Mouse (Mus musculus) left cerebral cortex, adult 11 months (tissue): ENCODE measurements around the gene Hoxa10.
A peak's percentile ranks its signal among the peaks of the same experiment; 100 is the strongest.

Source experiments
- DNase-seq: peaks from one replicate; pipeline ENCODE4 v3.0.0; 2022; ENCODE audit warnings: low spot score

Gene Hoxa10

DNA sequence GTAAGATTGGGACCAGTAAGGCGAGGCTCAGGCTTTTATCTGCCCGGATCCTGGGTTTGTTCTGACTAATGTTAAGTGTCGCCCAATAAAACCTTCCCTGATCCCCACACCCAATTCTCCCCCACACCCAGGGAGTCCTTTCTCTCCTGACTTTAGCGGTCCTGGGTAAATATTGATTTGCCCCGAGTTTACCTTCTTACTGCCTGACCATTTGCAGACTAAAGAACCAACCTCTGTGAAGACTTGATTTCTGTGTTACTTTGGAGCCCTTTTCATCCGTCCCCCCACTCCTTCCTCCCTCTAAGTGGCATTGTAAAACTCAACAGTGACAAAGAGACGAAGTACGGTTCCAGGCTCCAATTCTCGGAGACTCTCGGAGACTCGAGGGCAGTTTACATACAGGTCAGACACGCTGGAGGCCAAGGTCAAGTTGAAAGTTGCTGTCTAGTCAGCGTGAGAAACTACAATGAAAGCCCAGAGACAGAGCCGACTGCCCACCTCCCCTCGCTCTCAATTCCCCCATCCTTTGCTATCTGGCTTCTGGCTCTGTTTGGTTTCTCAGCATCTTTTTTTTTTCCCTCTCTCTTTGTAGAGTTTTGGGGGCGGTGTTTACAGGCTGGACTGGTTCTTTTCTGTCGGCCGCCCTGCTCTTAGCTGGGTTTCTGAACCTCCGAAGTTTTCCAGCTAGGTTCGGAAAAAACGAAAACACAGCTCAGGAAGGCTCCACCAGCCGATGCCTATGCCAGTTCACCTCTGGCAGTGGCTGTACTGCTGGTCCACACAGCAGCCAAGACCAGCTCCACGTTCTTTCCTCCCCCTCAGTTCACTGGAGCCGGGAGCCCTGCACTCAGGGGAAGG, 22.0 kb upstream of the Hoxa10 start:
- DNase-seq = no peak

- DNase-seq = no peak
Observed at GRCm38 (mm10) chr6:52261751-52262462, 21.3 kb upstream of the Hoxa10 start.

- DNase-seq = no peak
Observed at GRCm38 (mm10) chr6:52260654-52261575, 20.3 kb upstream of the Hoxa10 start, which contains the start of gene Hoxa13. Gene Hoxa13 (minus strand): TSS chr6:52260880.

- no peak for DNase-seq
Observed at GRCm38 (mm10) chr6:52259811-52260261, 19.2 kb upstream of the Hoxa10 start.

DNA sequence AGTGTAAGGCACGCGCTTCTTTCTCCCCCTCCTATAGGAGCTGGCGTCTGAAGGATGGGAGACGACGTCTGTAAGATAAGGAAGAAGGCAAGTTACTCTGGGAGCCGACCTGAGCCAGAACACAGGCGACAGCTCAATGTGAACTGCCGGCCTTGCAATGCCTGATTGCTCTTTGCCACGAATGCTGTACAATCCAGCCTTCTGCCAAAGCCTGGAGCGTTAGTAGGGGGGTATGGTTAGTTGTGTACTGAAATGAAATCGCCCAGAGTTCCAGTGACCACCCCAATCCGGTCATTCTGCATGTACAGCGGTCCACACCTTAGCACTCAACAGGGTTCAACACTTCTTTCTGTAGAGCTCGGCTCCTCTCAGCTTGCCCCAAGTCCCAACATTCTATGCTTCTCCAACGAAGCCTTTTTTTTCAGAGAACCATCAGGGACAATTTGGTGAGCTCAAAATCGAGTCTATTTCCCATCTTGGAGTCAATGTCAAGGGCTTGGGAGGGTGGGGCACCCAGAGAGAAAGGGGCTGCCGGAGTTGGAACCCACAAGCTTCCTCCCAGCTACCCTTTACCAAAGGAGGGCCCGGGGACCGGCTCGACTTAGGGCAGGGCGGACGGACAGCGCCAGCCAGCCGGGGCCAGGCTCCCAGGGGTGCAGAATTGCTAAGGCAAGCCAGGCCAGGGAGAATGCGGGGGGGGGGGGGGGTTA, 18.6 kb upstream of the Hoxa10 start:
- no peak for DNase-seq

DNA sequence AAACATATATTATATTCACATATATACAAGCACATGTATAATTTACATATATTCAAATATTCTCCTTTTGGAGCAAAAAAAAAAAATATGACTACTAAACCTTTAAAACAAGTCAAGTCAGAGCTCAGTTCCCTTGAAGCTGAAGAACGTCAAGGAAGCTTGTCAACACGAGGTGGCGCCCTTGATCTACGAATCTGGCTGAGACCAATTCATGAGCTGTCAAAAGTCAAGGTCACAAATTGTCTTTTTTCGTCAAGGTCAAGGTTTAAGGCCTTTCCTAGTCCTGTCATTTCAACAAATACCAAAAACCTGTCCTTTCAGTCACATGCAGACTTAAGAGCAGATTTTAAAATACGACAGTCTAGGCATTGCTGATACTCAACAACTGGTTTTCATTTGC, 16.3 kb upstream of the Hoxa10 start:
- DNase-seq = peak; percentile 37

DNA sequence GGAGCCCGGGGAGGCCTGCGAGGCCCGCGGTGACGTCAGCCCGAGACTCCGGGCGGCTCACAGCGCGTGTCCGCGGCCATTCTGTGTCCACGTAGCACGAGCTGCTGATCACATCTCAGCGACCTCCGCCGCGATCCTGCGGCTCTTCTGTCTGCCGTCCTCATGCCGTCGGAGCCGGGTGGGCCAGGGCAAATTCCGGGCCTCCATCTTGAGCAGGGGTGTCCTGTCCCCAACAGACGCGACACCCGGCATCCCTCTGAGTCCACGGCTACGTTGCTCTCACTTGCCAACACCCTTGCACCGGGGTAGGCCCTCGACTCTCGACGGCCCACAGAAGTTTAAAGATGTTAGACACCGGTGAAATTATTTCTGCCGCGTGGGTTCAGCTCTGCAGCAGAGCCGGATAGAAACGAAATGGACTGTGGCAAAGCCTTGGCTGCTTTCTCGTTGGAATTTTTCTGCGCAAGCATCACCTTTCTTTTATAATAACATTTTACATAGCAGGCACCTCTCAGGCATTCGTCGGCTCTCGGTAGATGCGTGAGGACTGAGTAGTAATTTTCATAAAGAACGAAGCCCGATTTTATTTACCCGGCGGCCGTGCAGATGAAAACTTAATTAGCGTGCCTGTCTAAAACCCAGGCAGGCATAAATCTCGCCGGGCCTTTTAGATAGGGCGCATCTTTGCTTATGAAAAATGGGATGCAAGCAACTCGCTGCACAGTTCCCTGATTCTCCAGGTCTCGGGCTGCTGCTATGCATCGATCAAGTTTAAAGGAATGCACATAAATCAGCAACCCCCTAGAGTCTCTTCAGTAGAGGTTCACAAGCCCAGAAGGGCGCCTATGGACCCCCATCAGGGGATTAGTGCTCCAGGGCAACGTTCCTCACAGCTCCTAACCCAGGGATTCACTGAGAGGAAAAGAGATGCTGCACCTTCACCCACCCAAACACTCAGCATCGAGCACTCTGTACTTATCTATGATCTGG, 13.2 kb upstream of the Hoxa10 start:
- no peak for DNase-seq

DNA sequence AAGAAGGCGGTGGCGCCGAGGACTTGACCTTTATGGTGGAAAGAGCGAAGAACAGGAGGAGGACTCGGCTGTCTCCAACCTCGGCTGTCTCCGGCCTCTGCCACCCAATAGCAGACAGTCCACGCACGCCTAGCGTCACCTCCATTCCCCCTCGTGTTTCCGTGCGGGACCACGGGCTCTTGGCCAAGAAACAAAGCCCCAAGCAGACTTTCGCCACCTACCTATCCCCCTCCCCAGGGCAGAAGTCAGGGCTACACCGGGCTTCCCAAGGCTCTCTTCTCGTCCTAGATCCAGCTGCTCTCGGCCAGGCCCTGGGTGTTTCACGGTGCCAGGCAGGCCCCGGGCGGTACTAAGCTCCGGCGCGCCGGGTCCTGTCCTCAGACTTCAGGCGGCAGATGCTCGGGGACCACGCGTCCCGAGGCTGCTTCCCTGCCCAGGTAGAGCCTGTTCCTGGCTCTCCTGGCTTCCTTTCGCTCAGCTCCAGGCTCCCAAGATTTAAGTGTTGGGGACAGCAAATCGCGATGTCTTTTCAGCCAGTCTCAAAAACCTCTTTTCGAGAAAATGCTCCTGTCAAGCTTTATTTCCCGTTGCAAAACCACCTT, 12.2 kb upstream of the Hoxa10 start:
- DNase-seq = no peak

GRCm38 (mm10) chr6:52252016-52252774, 11.5 kb upstream of the Hoxa10 start:
- no peak for DNase-seq

- no peak for DNase-seq
Observed at GRCm38 (mm10) chr6:52251177-52251879, 10.7 kb upstream of the Hoxa10 start.

- DNase-seq = no peak
Observed at GRCm38 (mm10) chr6:52249826-52250225, 9.2 kb upstream of the Hoxa10 start.

DNA sequence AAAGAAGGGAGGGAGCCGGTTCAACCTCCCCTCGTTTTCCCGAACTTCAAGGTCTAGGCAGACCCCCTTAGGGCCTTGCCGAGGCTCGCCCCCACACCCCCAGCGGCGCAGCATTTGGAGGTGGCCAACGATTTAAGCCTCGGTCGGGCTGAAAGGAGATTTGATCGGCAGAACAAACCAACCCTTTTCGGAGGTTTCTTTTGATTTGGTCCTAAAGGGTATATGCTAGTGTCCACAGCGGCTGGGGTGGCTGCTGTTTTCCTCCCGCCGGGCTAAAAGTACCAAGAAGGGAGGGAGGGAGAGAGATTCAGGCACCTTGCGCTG, 8.7 kb upstream of the Hoxa10 start:
- no peak for DNase-seq

GRCm38 (mm10) chr6:52248638-52249414, 8.2 kb upstream of the Hoxa10 start:
- DNase-seq = no peak

DNA sequence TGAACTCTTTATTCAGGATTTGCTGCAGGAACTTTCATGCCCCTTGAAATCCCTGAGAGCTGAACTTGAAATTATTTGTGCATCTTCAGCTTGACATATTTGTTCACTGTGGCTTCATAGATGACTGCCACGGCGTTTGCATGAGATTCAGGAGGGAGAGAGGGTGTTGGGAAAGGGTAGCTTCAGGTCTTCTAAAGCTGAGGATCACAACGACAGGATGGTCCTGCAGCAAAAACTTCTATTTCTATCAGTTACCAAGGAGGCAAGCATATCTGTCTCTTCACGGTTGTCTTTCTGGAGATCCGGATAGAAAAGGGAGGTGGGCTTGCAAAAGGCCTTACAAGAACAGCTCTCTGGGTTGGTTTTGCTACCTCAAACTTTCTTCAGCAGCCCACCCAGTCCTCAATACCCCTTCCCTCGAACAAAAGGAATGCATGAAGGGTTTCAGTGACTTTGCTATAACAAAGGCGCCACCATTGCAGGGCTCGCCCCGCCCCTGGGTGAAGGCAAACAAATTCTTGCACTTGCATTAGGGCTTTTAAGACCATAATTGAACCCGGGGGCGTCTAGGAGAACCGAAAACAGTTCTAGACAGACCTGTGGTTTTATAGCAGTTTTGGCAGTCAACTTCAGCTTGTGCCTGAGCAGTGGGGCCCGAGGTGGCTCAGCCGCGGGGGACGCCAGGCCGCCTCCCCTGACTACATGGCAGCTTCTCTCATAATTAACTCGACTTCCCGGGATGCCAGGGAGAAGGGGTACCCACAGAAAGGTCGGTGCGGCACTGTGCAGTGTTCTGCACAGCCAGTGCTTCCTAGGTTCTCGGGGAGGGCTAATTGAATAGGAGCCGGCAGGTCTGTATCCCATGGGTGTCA, 7.3 kb upstream of the Hoxa10 start:
- DNase-seq = no peak

GRCm38 (mm10) chr6:52246916-52247315, 6.3 kb upstream of the Hoxa10 start:
- no peak for DNase-seq

DNA sequence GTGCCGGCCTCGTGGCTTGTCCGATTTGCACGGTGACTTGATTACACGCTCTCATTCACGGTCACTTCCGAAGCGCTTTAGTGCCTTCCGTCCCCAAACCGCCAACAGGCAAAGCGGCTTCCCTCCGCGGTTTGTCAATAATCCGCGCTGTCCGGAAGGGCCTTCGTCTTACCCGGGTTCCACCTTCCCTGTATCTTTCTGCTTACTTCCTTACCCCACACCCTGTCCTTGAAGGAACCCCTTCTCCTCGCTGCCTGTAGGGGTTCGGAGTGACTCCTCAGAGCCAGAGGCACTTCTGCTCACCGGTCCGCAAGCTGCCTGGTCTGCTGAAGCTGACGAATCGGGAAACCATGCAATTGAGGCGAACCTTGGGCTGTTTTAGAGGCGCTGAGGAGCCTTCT, 5.7 kb upstream of the Hoxa10 start:
- DNase-seq = no peak

DNA sequence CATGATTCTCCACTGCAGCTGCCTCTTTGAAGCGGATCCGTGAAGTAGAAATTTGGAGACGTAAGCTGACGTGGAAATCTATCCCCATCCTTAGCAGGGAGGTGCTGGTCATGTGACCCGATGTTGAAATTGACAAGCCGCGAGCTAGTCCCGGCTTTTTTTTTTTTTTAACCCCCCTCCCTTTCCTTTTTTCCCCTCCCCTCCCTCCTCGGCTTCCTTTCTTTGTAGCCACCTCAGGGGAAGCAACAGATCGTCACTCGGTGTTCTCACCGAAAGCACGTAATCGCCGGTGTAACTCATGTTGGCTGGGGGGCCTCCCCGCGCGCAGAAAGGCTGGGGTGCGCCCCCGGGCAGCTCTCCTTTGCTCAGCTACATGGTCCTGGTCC, 5.1 kb upstream of the Hoxa10 start, which contains the start of gene Hoxa11:
Gene Hoxa11, minus strand, starts transcription at position 54 of the 386 bp plus-strand sequence.
- DNase-seq = no peak
